In the genomic region with DNA sequence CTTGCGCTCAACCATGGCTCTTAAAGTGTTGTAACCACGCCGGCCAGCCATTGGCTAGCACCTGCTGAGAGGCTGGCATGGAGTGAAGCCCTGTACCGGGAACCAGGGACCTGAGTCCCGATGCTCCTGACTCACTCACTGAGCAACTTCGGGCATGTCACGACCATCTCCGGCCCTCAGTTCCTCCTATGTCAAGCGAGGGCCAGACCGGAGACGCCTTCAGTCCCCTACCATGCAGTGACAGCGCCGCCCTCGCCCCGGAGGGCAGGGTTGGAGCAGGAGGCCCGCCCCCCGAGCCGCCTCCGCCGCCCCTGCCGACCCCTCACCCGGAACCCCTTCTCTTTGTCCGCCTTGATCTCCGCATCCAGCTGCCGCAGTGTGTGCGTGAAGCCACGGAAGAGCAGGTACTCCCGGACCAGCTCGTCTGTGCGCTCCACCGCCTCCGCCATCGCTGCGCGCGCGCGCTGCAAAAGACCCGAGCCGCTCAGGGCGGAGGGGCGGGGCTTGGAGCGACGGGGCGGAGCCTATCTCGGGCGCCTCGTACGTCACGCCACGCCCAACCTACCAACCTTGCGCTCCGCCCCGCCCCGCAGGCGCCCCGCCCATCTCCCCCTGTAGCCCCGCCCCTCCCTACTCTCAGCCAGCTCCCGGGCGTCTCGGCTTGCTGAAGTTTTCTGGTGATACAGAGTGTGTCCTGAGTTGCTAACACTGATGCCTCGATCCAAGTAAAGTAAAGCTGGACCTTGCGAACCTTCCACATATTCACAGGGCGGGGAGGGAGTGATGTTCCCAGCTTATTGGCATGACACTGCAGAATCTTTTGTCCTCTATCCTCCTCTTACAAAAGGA, we compare ENCODE assay signal across 8 mouse cellular contexts. TPM values are rescaled to one million over a fixed set of nuclear protein-coding genes. Genes with fewer than 3 reads are reported as not detected.
A peak's percentile ranks its signal among the peaks of the same experiment; 100 is the strongest.
DNase-seq lines count a peak whose midpoint lies in the region; ATAC-seq and TF ChIP-seq lines count a peak whose summit lies in the region.

TSS of gene Wdr91 (minus strand) at position 506 of the 849 bp plus-strand sequence.

- H3K4me1 ChIP-seq in cortical plate, adult 2 months (ENCODE audit: control insufficient read depth, insufficient read depth, low read length), result peaks cover 13% of the 10 kb centered on the region; the same call in 1 of the 2 replicates

- no peak within 1 kb of the TSS for H3K27ac ChIP-seq in cortical plate, adult 2 months (ENCODE audit: insufficient read depth, low read length)

- TF ChIP-seq CTCF in cortical plate, adult 2 months (IDR thresholded peaks at IDR 0.05; ENCODE audit: extremely low read depth, insufficient read depth, low read length), result no peak

- peak within 1 kb of the TSS; percentile 62 for H3K4me3 ChIP-seq in cortical plate, adult 2 months (ENCODE audit: insufficient read depth, low read length)

- peak; percentile 99 for DNase-seq in gastrocnemius, postnatal 10 days
- peak; percentile 97 for DNase-seq in induced T-regulatory cell, adult 2 months (ENCODE audit: low read depth)
- DNase-seq in left cerebral cortex, adult 9 months (ENCODE audit: low spot score in 2 of 2), result peak; percentile 69 to 88
- peak; percentile 96 for DNase-seq in right cerebral cortex, postnatal 14 days
- peak; percentile 91 to 92 for DNase-seq in urinary bladder, postnatal 36 days (ENCODE audit: low spot score in 2 of 2)

- peak; percentile 90 for ATAC-seq in activated CD4-positive, CD25-positive, alpha-beta regulatory T cell, adult 4 months
- ATAC-seq in megakaryocyte progenitor cell, adult 5-6 weeks (replicated peaks; ENCODE audit: poor library complexity), result peak; percentile 85

- TF ChIP-seq POLR2A in cortical plate, adult 2 months (IDR thresholded peaks at IDR 0.05; ENCODE audit: extremely low read depth, insufficient read depth, low read length), result peak; percentile 74; the same call in 1 of the 2 replicates

RNA-seq across cellular contexts. Expression of gene Wdr91, which starts in this region (rescaled TPM):
- 10 to 100 TPM; 17.8 to 22.1 TPM for polyA plus RNA-seq in activated CD4-positive, CD25-positive, alpha-beta regulatory T cell, adult 4 months (2017; shearing (Covaris generic))
- 31.2 and 31.8 TPM in 2 replicates for polyA plus RNA-seq in cortical plate, adult 2 months (2012; rRNA removed)
- 10 to 100 TPM; 12.0 to 15.6 TPM for total RNA-seq in gastrocnemius, postnatal 10 days (2021)
- 5.8 and 6.1 TPM in 2 replicates for total RNA-seq in megakaryocyte progenitor cell, adult 5-6 weeks (2015)
- 20.5 and 22.7 TPM in 2 replicates for total RNA-seq in megakaryocyte progenitor cell, adult 5-6 weeks (2017)
